Mouse (Mus musculus): ENCODE measurements around the gene Fip1l1.

Fip1l1 gene

DNA sequence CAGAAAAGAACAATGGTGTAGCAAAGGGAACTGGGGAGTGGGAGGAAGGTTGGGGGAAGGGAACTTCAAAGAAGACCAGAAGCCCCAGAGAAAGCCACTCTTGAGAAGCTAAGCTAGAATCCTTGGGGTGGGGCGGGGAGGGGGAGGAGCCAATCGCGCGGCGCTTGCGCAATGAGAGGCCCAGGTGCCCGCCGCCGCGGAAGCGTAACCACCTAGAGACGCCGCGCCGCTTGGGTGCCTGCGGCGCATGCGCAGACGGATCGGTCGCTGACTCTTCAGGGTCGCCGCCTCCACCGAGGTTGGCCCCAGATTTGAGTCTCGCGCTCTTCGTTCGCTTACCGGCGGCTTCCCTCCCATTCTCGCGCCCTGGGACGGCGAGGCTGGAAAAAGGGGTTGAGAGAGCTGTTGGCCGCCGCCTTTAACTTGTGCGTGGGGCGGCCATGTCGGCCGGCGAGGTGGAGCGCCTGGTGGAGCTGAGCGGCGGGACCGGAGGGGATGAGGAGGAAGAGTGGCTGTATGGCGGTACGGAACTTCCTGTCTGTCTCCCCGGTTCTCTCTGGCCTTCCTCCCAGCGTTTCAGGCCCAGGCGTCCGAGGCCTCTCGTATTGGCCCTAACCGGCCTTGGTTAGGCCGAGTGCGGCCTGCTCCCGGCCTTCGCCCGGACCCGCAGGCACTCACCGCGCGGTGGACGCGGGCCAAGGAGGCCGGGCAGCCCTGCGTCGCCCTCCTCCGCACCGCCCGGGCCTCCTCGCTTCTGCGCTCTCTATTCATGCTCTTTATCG, at the start of gene Fip1l1:
Gene Fip1l1 (plus strand): TSS at position 210 of the 782 bp plus-strand sequence.
- DNase-seq (ENCODE audit: low read depth in 1 of 2, low spot score in 2 of 2): peak; percentile 24 to 75

DNA sequence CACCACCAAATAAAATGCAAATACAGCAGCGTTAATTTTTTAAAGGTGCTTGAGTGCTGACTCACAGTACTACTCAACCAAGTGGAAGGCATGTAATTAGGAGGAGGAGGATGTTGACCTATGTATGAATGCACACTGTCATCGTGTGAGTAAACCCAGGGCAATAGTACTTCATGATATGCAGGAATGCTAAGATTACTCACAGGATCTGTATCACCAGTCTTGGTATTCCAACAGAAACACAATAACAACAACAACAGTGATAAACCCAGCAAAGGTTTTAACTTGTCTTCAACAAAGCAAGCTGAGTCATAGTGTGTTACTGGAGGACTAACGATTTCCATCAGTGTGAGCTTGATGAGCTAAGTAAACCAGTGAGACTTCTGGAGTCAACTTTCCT, 42.5 kb upstream of the Fip1l1 start:
- no peak for DNase-seq (ENCODE audit: low read depth in 1 of 2, low spot score in 2 of 2)

DNA sequence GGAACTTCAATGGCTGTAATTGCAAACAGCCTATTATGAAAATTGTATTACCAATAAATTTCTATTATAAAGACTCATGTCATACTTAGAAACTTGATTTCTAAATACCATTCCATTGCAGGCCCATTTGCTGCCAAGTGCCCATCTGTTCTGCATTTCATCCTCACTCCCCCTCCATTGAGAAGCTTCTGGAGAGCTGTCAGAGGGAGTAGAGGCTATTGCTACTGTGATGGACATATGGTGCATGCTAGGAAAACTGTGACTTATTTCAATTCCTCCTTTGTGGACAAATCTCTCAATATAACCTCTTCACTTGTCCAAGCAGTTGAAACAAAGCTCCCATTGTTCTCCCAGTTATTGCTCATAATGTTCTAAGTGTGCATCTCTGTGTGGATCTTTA, 23.6 kb upstream of the Fip1l1 start:
- no peak for DNase-seq (ENCODE audit: low read depth in 1 of 2, low spot score in 2 of 2)

DNA sequence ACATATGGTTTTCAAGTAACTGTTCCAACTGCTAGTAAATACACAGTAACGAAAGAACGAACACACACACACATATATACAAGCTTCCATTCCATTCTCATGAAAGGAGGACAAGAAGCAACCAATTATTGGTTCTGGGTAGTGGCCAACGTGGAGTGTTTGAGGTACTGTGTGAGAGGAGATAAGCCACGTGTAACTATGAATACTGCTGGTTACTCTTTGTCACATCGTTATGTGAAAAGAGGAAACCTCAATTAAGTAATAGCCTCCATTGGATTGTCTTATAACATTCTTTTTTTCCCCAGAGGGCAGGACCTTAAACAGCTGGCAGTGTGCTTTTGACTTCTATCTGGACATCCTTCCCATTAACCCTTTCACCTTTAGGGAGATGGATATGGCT, 8.2 kb upstream of the Fip1l1 start:
- no peak for DNase-seq (ENCODE audit: low read depth in 1 of 2, low spot score in 2 of 2)

DNA sequence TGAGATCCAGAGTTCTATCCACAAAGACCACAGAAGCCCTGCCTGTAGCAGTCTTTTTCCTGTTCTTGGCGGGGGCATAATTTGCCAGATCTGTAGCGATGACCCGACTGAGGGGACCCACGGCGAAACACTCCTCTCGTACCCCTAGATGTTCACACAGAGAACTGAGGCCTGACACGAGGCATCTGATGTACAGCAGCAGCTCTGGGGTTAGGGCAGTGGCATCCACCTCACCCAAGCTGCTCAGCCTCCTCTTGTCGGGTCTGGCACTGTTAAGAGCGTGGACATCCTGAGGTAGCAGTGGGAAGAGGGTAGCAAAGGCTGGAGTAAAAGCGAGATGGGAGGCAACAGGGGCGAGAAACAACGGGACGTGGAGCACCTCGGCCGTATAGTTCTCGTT, 4.5 kb upstream of the Fip1l1 start:
- no peak for DNase-seq (ENCODE audit: low read depth in 1 of 2, low spot score in 2 of 2)

DNA sequence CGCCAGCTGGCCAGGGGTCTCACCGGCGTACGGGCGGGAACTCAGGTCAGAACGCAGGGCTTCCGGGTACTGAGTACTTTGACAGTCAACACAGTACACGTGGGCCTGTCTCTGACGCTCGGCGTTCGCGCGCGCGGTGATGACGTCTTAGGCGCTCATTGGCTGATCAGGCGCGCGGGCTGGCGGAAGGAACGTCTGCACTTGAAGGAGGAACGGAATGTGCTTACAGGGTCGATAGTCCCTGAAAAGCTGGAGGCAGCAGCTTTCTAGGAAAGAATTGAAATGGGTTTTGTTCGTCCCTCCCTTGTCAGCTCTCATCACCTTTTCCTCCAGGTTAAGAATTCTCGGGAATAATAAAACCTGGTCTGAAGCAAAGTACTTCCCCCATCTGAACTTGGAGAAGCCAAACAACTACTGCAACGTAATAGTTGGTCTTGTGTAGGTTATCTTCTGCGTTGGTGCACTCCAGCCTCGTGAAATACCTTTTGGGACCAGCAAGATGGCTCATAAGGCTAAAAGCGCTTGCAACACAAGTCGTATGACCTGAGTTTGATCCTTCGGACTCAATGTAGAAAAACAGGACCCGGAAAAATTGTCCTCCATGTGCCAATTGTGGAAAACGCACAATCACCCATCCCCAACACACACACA, 3.5 kb upstream of the Fip1l1 start, which contains the start of gene Scfd2:
Gene Scfd2 (minus strand): TSS at position 130 of the 651 bp plus-strand sequence.
- peak; percentile 83 to 96 for DNase-seq (ENCODE audit: low read depth in 1 of 2, low spot score in 2 of 2)

DNA sequence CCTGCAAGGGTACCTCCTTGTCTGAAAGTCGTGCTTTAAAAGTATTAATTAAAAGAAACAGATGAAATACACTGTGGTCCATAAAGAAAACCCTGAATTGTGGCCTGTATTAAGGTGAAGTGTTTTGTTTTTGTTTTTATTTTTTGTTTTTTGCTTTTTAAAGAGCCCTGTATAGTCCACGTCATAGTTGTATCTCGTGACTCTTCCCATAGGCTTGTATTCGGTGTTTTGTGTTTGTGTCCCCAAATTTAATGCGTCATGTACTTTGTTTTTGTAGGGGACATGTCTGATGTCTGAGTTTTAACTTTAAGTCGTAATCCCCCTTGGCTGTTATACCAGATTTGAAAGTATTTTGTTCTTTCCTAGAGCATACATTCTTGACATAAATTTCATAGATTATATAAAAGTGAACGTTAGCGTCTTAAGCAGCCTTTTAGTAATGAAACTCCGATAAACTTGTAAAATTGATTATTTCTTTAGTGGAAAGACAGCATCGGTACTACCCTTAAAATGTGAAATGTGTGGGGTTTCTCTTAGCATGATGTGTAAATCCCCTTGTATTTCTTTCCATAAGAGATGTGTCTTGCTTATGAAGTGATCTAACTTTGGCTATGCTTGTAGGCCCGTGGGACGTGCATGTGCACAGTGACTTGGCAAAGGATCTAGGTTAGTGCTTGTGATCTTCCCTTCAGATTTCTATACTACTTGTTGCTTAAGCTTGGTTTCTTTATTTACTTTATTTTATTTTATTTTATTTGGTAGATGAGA, 1.1 kb downstream of the Fip1l1 start:
- DNase-seq (ENCODE audit: low read depth in 1 of 2, low spot score in 2 of 2): no peak

DNA sequence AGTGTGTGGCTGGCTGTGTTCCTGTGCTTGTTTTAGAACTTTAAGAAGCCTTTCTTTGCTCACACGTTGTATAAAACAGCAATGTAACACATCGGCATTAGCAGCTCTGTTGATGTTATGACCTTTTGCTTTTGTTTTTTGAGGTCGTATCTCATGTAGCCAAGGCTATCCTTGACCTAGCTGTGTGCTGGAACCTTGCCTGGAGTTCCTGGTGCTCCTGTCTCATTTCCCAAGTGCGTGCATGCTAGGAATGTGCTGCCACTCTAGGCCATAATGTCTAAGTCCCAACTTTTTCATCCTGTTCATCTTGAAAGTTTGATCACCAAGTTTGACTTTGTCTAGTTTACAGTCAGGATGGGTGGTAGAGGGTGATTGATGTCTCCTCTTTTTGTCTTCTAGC, 10.4 kb downstream of the Fip1l1 start:
- DNase-seq (ENCODE audit: low read depth in 1 of 2, low spot score in 2 of 2): no peak

DNA sequence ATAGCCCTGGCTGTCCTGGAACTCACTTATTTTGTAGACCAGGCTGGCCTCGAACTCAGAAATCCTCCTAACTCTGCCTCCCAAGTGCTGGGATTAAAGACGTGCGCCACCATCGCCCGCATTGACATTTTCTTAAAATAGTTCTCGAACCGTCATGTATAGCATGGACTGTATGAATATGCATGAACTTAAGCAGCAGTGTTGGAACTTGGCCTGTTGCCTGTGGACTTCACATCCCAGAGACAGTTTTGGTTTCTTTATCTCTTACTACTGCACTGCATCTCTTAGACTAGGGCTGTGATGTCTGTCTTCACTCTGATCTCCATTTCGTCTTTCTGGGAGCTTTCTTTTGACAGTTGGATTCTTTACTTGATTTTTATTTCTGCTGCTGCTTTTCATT, 14.3 kb downstream of the Fip1l1 start:
- DNase-seq (ENCODE audit: low read depth in 1 of 2, low spot score in 2 of 2): no peak

DNA sequence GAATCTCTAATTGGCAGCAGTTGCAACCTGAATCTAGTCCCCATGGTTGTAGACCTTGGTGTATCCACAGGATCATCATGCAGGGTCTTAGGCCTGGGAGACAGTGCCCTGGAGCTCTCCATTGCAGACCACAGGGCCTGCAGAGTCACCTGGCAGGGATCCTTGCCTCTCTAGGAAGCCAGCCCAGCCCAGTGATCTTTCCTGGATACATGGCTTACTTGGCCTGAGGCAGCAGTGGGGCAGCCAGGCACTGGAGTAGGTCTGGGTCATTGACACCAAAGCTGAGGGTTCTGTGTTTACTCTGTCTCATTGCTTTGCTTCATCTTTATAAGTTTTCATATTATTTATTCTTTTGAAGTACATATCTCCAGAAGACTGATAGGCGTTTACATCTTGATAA, 25.9 kb downstream of the Fip1l1 start:
- no peak for DNase-seq (ENCODE audit: low read depth in 1 of 2, low spot score in 2 of 2)

DNA sequence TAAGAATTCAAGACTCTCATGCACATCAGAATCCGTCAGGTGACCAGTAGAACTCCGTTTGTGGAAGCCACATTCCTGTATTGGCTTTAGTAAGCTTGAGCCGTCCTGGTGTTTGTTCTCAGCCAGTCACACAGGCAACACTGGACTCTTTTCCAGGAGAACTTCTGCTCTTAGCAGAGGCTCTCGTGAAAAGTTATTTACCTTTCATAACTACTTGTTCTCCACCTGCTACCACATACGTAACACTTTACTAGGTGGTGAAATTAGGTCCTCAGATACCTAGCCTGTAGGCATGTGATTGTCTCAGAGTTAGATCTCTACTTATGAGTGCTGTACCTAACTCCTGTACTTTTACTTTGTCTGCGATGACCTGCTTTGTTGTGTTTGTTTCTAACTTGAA, 36.5 kb downstream of the Fip1l1 start:
- no peak for DNase-seq (ENCODE audit: low read depth in 1 of 2, low spot score in 2 of 2)

DNA sequence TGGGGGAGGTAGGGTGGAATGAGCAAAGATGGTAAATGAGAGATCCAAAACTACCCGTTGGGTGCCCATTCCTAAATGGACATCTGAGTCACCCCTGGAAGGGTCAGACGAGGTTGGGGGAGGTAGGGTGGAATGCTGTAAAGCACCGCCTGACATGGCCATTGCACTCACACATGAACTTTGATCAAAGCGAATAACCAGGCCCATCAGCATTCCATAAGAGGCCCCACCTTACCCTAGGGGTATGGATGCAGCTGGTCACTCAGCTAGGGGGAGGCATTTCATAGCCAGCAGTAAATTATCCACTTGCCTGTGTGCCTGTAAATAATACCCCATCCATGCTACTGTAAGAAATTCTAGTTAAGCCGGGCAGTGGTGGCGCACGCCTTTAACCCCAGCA, 53.9 kb downstream of the Fip1l1 start:
- no peak for DNase-seq (ENCODE audit: low read depth in 1 of 2, low spot score in 2 of 2)

DNA sequence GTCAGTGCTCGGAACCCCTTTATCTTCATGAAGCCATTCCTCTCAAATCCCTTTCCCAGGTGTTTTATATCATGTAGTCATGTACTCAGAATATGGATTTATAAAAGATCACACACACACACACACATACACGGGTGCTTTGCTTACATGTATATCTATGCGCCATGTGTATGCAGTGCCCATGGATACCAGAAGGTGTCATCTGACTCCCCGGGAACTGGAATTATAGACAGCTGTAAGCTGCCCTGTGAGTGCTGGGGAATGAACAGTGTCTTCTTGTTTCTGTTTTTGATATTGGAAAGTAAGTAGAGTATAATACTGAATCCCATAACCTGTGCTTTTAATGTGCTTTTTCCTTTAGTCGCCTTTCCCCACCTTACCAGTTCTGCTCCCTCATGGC, 56.2 kb downstream of the Fip1l1 start:
- no peak for DNase-seq (ENCODE audit: low read depth in 1 of 2, low spot score in 2 of 2)

DNA sequence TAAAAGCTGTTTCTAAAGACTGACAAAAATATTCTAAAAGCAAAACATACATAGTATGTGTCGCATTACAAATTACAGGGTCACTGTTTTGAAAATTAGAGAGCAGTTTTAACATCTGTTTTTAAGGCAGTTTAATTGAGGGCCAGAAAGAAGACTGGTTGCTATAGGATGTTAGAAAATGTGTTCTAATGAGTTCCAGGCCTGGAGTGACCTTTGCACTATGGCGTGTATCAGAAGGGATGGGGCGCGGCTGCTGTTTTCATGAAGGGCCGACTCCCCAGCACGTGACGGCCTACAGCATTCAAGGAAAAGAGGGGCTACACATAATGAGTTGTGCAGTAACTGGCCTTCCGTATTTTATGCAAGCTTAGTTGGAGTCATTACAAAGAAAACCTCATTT, 57.9 kb downstream of the Fip1l1 start:
- no peak for DNase-seq (ENCODE audit: low read depth in 1 of 2, low spot score in 2 of 2)

DNA sequence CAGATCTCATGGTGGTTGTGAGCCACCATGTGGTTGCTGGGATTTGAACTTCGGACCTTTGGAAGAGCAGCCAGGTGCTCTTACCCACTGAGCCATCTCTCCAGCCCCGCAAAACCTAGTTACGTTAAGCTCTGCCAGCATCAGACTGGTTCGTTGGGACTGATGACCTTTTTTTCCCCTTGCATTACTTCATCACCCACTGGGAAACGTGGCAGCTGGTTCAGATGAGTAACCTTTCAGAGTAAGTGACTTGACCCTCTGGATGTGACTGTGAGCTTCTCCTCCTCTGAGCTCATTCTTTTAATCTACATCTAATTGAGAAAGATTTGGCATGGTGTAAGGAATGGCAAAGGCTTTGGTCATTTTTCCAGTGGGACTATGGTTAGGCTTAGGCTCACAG, 64.8 kb downstream of the Fip1l1 start:
- no peak for DNase-seq (ENCODE audit: low read depth in 1 of 2, low spot score in 2 of 2)

DNA sequence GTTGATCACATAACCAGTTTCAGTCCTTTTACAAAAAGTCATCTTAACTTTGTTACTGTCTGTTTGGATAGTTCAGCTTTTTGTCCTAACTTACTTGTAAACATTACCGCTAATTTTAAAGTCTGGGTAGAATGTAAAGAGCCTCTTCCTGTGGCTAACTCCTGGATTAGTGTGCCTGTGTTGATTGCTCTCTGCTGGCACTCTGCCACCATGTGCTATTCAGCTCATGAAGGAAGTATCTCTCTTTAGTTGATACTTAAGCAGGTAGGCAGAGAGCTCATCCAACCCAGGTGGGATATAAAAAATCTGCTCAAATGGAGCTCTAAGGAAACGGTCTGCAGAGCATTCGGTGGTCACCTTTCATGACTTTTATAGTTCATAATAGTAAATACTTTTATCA, 65.9 kb downstream of the Fip1l1 start:
- no peak for DNase-seq (ENCODE audit: low read depth in 1 of 2, low spot score in 2 of 2)

DNA sequence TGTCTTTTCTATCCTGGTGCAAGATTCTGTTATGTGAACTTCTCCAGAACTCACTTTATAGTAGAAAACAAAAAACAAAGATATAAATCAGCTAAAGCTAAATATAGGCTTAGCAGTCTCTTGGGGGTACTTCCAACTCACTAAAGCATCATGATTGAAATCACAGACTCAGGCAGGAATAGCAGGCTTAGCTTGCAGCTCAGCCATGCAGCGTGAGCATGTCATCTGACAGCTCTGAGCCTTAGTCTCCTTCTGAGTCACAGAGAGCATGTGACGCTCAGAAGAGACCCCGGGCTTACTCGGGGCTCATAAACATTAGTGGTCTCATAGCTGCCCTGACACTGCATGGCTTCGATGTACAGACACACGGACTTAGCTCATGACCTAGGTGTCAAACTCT, 66.7 kb downstream of the Fip1l1 start:
- DNase-seq (ENCODE audit: low read depth in 1 of 2, low spot score in 2 of 2): no peak

DNA sequence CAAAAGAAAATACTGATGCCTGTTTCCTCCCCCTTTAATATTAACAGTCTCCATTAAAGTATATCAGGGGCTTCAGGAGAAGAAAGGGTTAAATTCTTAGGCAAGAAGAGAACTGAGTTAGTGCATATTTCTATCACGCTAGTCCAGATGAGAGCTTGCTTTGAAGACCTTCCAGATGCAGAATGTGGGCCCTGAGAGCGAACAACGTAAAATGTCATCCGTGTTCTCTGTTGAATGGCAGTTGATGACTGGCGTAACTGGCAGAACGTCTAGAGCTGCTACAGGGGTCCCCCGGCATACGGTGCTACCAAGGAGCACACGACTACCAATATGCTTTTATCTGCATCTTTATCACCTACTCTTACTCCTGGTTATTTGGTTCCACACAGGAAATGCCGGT, 67.1 kb downstream of the Fip1l1 start:
- DNase-seq (ENCODE audit: low read depth in 1 of 2, low spot score in 2 of 2): no peak

DNA sequence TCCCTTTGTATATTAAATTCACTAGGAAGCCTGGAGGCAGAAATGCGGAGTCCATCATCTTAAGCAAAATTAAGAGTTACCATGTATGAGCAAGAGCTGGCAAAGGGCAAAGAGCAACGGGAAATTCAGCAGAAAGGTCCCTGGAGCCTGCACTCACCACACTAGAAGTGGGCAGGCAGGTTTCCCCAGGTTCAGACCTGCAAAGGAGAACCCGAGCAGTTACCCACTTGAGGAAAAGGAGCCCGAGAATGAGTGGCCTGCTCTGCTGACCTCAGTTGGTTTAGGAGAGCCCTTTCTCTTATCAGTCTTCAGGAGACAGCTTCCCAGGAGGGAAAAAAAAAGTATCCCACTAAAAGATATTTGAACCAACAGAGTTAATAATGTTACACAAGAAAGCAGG, 68.1 kb downstream of the Fip1l1 start:
- no peak for DNase-seq (ENCODE audit: low read depth in 1 of 2, low spot score in 2 of 2)

DNA sequence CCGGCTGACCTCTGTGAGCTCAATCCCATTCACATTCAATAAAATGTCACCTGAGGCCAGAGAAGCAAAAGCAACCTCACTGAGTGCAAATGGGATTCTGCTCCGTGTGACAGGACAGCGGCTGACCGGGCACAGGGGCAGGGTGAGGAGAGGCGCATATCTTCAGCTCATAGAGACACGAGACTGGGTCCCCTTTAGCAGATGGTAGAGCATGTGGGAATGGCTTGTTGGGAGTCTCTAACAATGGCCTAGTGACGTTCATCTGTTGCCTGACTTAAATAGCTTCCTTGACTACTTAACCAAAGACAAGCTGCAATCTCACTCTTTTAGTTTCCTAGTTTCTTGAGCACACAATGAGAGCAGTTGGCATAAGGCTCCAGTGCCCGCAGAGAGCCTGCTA, 71.0 kb downstream of the Fip1l1 start:
- DNase-seq (ENCODE audit: low read depth in 1 of 2, low spot score in 2 of 2): no peak

DNA sequence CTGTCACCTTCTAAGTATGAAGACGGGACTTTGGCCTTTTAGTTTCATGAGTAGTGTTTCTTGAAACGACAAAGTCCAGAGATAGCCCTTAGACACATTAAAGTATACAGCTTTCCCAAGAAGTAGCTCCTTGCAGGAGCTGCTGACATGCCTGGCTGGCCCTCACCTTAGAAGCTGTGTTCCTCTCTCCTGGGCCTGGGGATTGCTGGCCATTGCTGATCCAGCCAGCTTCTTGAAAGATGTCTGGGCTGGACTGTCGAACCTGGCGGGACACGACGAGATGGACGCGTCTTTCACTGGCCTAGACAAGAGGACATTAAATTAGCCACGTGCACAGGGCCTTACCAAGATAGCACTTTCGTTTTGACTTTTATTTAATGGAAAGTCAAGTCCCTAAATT, 75.3 kb downstream of the Fip1l1 start:
- DNase-seq (ENCODE audit: low read depth in 1 of 2, low spot score in 2 of 2): no peak

DNA sequence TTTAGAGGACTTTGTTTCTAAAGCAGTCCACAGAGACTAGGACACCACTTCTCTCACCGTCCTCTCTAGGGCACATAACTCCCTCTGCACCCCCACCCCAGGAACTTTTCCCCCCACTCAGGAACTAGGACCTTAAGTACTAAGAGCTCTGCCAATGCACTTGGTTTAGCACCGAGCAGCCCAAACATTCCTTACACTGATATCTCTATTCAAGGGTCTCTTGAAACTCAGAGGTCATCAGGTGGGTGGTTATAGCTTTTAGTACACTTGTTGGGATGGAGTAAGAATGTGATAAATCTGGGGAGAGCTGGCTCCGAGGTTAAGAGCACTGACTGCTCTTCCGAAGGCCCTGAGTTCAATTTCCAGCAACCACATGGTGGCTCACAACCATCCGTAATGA, 77.5 kb downstream of the Fip1l1 start:
- no peak for DNase-seq (ENCODE audit: low read depth in 1 of 2, low spot score in 2 of 2)
